Mouse (Mus musculus) embryonic facial prominence, embryonic 13.5 days (tissue): ENCODE data around the gene Fabp1. TPM values are rescaled to one million over a fixed set of nuclear protein-coding genes. Genes with fewer than 3 reads are reported as not detected.

ENCODE experiments used
- ATAC-seq: fragments of 200-750 bp; cut with Nextera tagmentation; 2 replicates; pipeline ENCODE4 v1.8.0; 2017; ENCODE audit warnings: low read depth; ENCODE audit not compliant: insufficient number of reproducible peaks, insufficient read depth, low FRiP score, low TSS enrichment
- H3K27ac ChIP-seq: fragments of 300-500 bp; sonication (generic); 2 replicates; pipeline ENCODE4 v1.5.1; 2015; ENCODE audit warnings: moderate library complexity, mild to moderate bottlenecking, inconsistent platforms
- H3K27me3 ChIP-seq: fragments of 300-500 bp; sonication (generic); 2 replicates; pipeline ENCODE4 v1.6.1; 2015; ENCODE audit warnings: mild to moderate bottlenecking, inconsistent platforms
- H3K36me3 ChIP-seq: fragments of 300-500 bp; sonication (generic); 2 replicates; pipeline ENCODE4 v1.6.1; 2015; ENCODE audit warnings: mild to moderate bottlenecking, inconsistent platforms
- H3K4me1 ChIP-seq: fragments of 300-500 bp; sonication (generic); 2 replicates; pipeline ENCODE4 v1.6.1; 2015; ENCODE audit warnings: inconsistent platforms
- H3K4me2 ChIP-seq: fragments of 300-500 bp; sonication (generic); 2 replicates; pipeline ENCODE4 v1.6.1; 2015; ENCODE audit warnings: moderate library complexity, mild to moderate bottlenecking, inconsistent platforms
- H3K4me3 ChIP-seq: fragments of 300-500 bp; sonication (generic); 2 replicates; pipeline ENCODE4 v1.5.1; 2015; ENCODE audit warnings: mild to moderate bottlenecking, inconsistent platforms
- H3K9ac ChIP-seq: fragments of 300-500 bp; sonication (generic); 2 replicates; pipeline ENCODE4 v1.6.1; 2015; ENCODE audit warnings: mild to moderate bottlenecking, inconsistent platforms
- H3K9me3 ChIP-seq: fragments of 300-500 bp; sonication (generic); 2 replicates; pipeline ENCODE4 v1.6.1; 2016; ENCODE audit warnings: inconsistent platforms
- WGBS: fragments of 180-500 bp; shearing (Covaris S2); methylation state at CpG from one replicate; pipeline ENCODE4 v1.1.7; 2015; ENCODE audit warnings: mixed read lengths; 5-methylcytosine and 5-hydroxymethylcytosine counted together
- polyA plus RNA-seq: library from polyadenylated mRNA; unstranded; fragments of >200 nt; fragmentation: Nextera tagmentation; extraction: Ambion mirVana; gene quantifications from 2 replicates; pipeline ENCODE4 v1.2.1, GENCODE M21; 2015

Gene Fabp1
- polyA plus RNA-seq, 1 experiment from 2014 or later, result not detected

DNA sequence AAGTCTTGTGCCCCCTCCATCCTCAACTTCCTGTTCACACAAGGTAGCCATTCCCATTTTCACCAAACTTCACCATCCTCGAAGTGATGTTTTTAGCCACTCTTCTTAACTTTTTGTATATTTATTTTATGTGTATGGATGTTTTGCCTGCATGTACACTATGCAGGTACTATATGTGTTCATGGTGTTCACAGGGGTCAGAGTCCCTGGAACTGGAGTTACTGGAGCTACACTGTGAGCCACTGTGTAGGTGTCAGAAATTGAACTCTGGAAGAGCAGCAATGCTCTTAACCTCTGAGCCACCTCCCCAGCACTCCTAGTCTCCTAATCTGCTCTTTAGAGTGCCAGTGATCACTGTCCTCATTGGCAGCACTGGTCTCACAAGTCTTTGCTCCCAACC lies 48.8 kb downstream of the Fabp1 start:
- Histone ChIP-seq H3K4me3 (no peak overlapping the region), H3K36me3 (no peaks in the 10 kb centered on the region), H3K27me3 (no peaks in the 10 kb centered on the region), H3K4me1 (no peaks in the 10 kb centered on the region), H3K27ac (no peak overlapping the region), H3K9me3 (no peaks in the 10 kb centered on the region), H3K4me2 (no peak overlapping the region), H3K9ac (no peak overlapping the region)
- WGBS, result 88% methylated on average over 1 of the region's 1 CpGs
- no peak for ATAC-seq

DNA sequence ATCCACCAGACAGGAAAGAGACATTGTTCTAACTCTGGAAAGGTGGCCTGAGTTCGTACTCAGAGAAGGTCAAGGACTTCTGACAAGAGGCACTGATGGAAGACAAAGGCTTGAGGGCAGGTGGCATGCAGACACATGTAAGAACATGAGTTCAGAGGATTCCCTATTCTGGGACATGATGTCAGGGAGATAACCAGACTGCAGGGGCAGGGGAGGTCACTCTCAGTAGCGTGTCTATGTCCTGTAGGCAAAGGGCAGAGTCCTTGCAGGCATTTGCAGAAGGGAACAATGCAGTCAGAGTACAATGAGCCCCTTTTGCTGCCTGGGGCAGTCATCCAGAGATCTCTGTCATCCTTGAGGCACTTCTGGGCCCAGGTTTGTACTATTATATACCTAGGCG lies 50.0 kb downstream of the Fabp1 start:
- no peak for ATAC-seq

DNA sequence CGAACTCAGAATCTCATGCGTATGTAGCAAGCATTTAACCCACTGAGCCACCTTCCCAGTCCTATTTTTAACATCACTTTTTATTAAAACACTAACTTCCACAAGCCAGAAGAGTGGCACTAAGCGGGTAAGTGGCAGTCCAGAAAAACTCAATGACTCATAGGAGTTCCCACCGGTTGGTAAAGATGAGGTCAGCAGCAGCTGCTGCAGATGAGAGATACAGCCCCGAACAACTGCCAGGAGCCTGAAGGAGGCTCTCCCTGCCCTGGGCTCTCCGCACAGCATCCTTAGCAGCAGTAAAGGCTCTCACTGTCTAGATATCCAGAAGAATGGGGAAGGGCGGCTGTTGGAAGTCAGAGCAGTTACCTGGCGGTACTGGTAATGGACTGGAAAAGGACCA lies 51.3 kb downstream of the Fabp1 start:
- H3K9ac ChIP-seq, result no peak overlapping the region
- no peaks in the 10 kb centered on the region for H3K9me3 ChIP-seq
- H3K27me3 ChIP-seq, result no peaks in the 10 kb centered on the region
- no peaks in the 10 kb centered on the region for H3K36me3 ChIP-seq
- no peak overlapping the region for H3K27ac ChIP-seq
- H3K4me3 ChIP-seq, result no peak overlapping the region
- H3K4me2 ChIP-seq, result no peak overlapping the region
- ATAC-seq, result no peak
- WGBS, result 85% methylated on average over 8 of the region's 8 CpGs
- no peaks in the 10 kb centered on the region for H3K4me1 ChIP-seq

More for the DNA sequence above, 50.0 kb downstream of the Fabp1 start:
- WGBS, result 66% methylated on average over 3 of the region's 3 CpGs
- Histone ChIP-seq H3K27ac (no peak overlapping the region), H3K9me3 (no peaks in the 10 kb centered on the region), H3K4me3 (no peak overlapping the region), H3K36me3 (no peaks in the 10 kb centered on the region), H3K27me3 (no peaks in the 10 kb centered on the region), H3K4me2 (no peak overlapping the region), H3K9ac (no peak overlapping the region), H3K4me1 (no peaks in the 10 kb centered on the region)

DNA sequence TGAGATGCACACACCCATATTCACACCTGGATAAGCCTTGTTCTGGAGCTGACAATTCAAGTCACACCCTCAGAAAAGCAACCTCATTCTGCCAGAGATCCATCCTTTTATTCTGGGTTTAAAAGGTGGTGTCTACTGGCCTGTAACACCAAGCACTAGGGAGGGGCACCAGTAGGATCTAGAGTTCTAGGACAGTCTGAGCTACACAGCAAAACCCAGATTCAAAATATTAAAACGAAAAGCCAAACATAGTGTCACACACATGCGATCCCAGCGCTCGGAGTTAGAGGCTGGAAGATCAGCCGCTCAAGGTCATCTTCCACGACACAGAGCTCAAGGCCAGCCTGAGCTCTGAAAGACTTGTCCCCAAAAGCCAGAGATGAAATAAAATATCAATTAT lies 54.8 kb downstream of the Fabp1 start:
- Histone ChIP-seq H3K4me3 (no peak overlapping the region), H3K4me2 (no peak overlapping the region), H3K27ac (no peak overlapping the region), H3K4me1 (no peaks in the 10 kb centered on the region), H3K9ac (no peak overlapping the region), H3K27me3 (no peaks in the 10 kb centered on the region), H3K36me3 (no peaks in the 10 kb centered on the region), H3K9me3 (no peaks in the 10 kb centered on the region)
- 88% methylated on average over 6 of the region's 6 CpGs for WGBS
- ATAC-seq, result no peak

Other genes with a start within 250 kb of the Fabp1 start
- gene Foxi3, start 243.3 kb upstream of the Fabp1 start, polyA plus RNA-seq, result 1.4 and 1.7 TPM in 2 replicates
- 6.0 and 6.1 TPM in 2 replicates for gene Thnsl2, start 55.4 kb upstream of the Fabp1 start, polyA plus RNA-seq
- 38.3 and 41.4 TPM in 2 replicates for gene Krcc1, start 71.8 kb downstream of the Fabp1 start, polyA plus RNA-seq
- gene Smyd1, start 122.4 kb downstream of the Fabp1 start, polyA plus RNA-seq, result 1.3 and 1.6 TPM in 2 replicates
- 0.14 TPM in 1 of 2 replicates, not detected in the other for gene Cd8b1, start 123.0 kb downstream of the Fabp1 start, polyA plus RNA-seq
- not detected in 2 replicates for gene Cd8a, start 173.6 kb downstream of the Fabp1 start, polyA plus RNA-seq
- gene Rmnd5a, start 240.8 kb downstream of the Fabp1 start, polyA plus RNA-seq, result 10.6 and 13.0 TPM in 2 replicates